Mouse (Mus musculus) stomach, postnatal 0 days (tissue): ENCODE results near the gene Ncl. TPM values are rescaled to one million over a fixed set of nuclear protein-coding genes. Genes with fewer than 3 reads are reported as not detected.
A peak's percentile ranks its signal among the peaks of the same experiment; 100 is the strongest.

Experiments
- ATAC-seq: fragments of 200-750 bp; cut with Nextera tagmentation; 2 replicates; pipeline ENCODE4 v1.8.0; 2017; ENCODE audit not compliant: low FRiP score, low TSS enrichment
- DNase-seq: peaks from one replicate; pipeline ENCODE4 v3.0.0-alpha.2; 2016; ENCODE audit warnings: low spot score
- H3K27ac ChIP-seq: fragments of 300-500 bp; sonication (generic); replicated peaks from 2 replicates; pipeline ENCODE4 v1.5.1; 2014; ENCODE audit warnings: mild to moderate bottlenecking, control low read depth
- H3K27me3 ChIP-seq: fragments of 300-500 bp; sonication (generic); 2 replicates; pipeline ENCODE4 v1.6.1; 2014; ENCODE audit warnings: low read length; ENCODE audit not compliant: control insufficient read depth, insufficient read depth
- H3K36me3 ChIP-seq: fragments of 300-500 bp; sonication (generic); 2 replicates; pipeline ENCODE4 v1.6.1; 2014; ENCODE audit warnings: low read length, mixed read lengths; ENCODE audit not compliant: control insufficient read depth, insufficient read depth
- H3K4me1 ChIP-seq: fragments of 300-500 bp; sonication (generic); replicated peaks from 2 replicates; pipeline ENCODE4 v1.6.1; 2014; ENCODE audit warnings: antibody characterized with exemption; ENCODE audit not compliant: control insufficient read depth, insufficient read depth
- H3K4me2 ChIP-seq: fragments of 300-500 bp; sonication (generic); replicated peaks from 2 replicates; pipeline ENCODE4 v1.6.1; 2014; ENCODE audit warnings: low read depth, mild to moderate bottlenecking, control low read depth, moderate library complexity
- H3K4me3 ChIP-seq: fragments of 300-500 bp; sonication (generic); 2 replicates; pipeline ENCODE4 v1.5.1; 2014; ENCODE audit warnings: low read depth, low read length, control low read depth
- H3K9ac ChIP-seq: fragments of 300-500 bp; sonication (generic); 2 replicates; pipeline ENCODE4 v1.6.1; 2014; ENCODE audit warnings: mild to moderate bottlenecking, low read length, control low read depth, mixed read lengths
- H3K9me3 ChIP-seq: fragments of 300-500 bp; sonication (generic); 2 replicates; pipeline ENCODE4 v1.6.1; 2016; ENCODE audit warnings: low read length; ENCODE audit not compliant: control insufficient read depth
- CTCF ChIP-seq: IDR thresholded peaks from 2 replicates; pipeline ENCODE4 v1.5.1; 2016; ENCODE audit warnings: antibody characterized with exemption, low read depth, mild to moderate bottlenecking, moderate library complexity
- EP300 ChIP-seq: optimal IDR thresholded peaks from 2 replicates; pipeline ENCODE3; 2016; ENCODE audit warnings: antibody characterized with exemption
- WGBS: fragments of 180-500 bp; shearing (Covaris S2); extraction: QIAGEN DNeasy Blood & Tissue Kit; methylation state at CpG from one replicate; pipeline ENCODE4 v1.1.7; 2014; 5-methylcytosine and 5-hydroxymethylcytosine counted together
- polyA plus RNA-seq: library from polyadenylated mRNA; unstranded; fragments of >200 nt; fragmentation: Nextera tagmentation; extraction: Ambion mirVana; gene quantifications from 2 replicates; pipeline ENCODE4 v1.2.1, GENCODE M21; 2015

Ncl gene
- polyA plus RNA-seq, 1 experiment from 2014 or later = 198 TPM

GRCm38 (mm10) chr1:86313772-86314125 lies 45.5 kb downstream of the Ncl start:
- 29% methylated on average over 15 of the region's 15 CpGs for WGBS
- Histone ChIP-seq H3K36me3 (no peaks in the 10 kb centered on the region), H3K9ac (no peak overlapping the region), H3K9me3 (no peaks in the 10 kb centered on the region), H3K27me3 (no peaks in the 10 kb centered on the region), H3K27ac (no peak overlapping the region), H3K4me3 (no peak overlapping the region), H3K4me1 (no peaks in the 10 kb centered on the region), H3K4me2 (no peak overlapping the region)
- ATAC-seq (0 out of 2 replicates have a peak, but pooled peaks have one; percentile 19), DNase-seq (peak; percentile 64)
- TF ChIP-seq EP300 (no peak), CTCF (peak; percentile 66)

GRCm38 (mm10) chr1:86313096-86313771 lies 46.0 kb downstream of the Ncl start:
- Histone ChIP-seq H3K9ac (no peak overlapping the region), H3K4me1 (no peaks in the 10 kb centered on the region), H3K9me3 (no peaks in the 10 kb centered on the region), H3K36me3 (no peaks in the 10 kb centered on the region), H3K27me3 (no peaks in the 10 kb centered on the region), H3K4me3 (no peak overlapping the region), H3K4me2 (no peak overlapping the region), H3K27ac (no peak overlapping the region)
- 53% methylated on average over 16 of the region's 16 CpGs for whole genome bisulfite sequencing
- TF ChIP-seq CTCF = no peak
- no peak for TF ChIP-seq EP300
- ATAC-seq (0 out of 2 replicates have a peak, but pooled peaks have one; percentile 15), DNase-seq (no peak)

GRCm38 (mm10) chr1:86312269-86312668 lies 46.9 kb downstream of the Ncl start:
- Histone ChIP-seq H3K27ac (no peak overlapping the region), H3K9ac (no peak overlapping the region), H3K4me1 (no peaks in the 10 kb centered on the region), H3K36me3 (no peaks in the 10 kb centered on the region; the same call in 1 of the 2 replicates), H3K4me2 (no peak overlapping the region), H3K9me3 (no peaks in the 10 kb centered on the region), H3K27me3 (no peaks in the 10 kb centered on the region), H3K4me3 (no peak overlapping the region)
- no peak for TF ChIP-seq CTCF
- DNase-seq (no peak), ATAC-seq (no peak)
- 61% methylated on average over 3 of the region's 3 CpGs for WGBS

GRCm38 (mm10) chr1:86311467-86312005 lies 47.7 kb downstream of the Ncl start:
- no peak overlapping the region for H3K27ac ChIP-seq
- no peaks in the 10 kb centered on the region for H3K4me1 ChIP-seq
- no peak overlapping the region for H3K4me3 ChIP-seq
- ATAC-seq (no peak), DNase-seq (no peak)
- H3K9ac ChIP-seq = no peak overlapping the region
- H3K36me3 ChIP-seq = no peaks in the 10 kb centered on the region; the same call in 1 of the 2 replicates
- no peak overlapping the region for H3K4me2 ChIP-seq
- no peaks in the 10 kb centered on the region for H3K27me3 ChIP-seq
- TF ChIP-seq EP300 (no peak), CTCF (no peak)
- H3K9me3 ChIP-seq = no peaks in the 10 kb centered on the region
- WGBS = 40% methylated on average over 10 of the region's 10 CpGs

GRCm38 (mm10) chr1:86310536-86311310 lies 48.5 kb downstream of the Ncl start:
- H3K36me3 ChIP-seq = no peaks in the 10 kb centered on the region; the same call in 1 of the 2 replicates
- H3K9me3 ChIP-seq = no peaks in the 10 kb centered on the region
- no peaks in the 10 kb centered on the region for H3K27me3 ChIP-seq
- no peak for DNase-seq
- TF ChIP-seq CTCF (no peak), EP300 (no peak)
- WGBS = 47% methylated on average over 15 of the region's 15 CpGs
- no peak overlapping the region for H3K27ac ChIP-seq
- ATAC-seq = no peak
- H3K9ac ChIP-seq = no peak overlapping the region
- no peak overlapping the region for H3K4me3 ChIP-seq
- H3K4me1 ChIP-seq = no peaks in the 10 kb centered on the region
- H3K4me2 ChIP-seq = no peak overlapping the region
